Mouse (Mus musculus) thymus, postnatal 4 days (tissue): ENCODE results near the gene Grk6.

Experiments
- DNase-seq: peaks from one replicate; pipeline ENCODE4 v3.0.0; 2021

The Grk6 gene

DNA sequence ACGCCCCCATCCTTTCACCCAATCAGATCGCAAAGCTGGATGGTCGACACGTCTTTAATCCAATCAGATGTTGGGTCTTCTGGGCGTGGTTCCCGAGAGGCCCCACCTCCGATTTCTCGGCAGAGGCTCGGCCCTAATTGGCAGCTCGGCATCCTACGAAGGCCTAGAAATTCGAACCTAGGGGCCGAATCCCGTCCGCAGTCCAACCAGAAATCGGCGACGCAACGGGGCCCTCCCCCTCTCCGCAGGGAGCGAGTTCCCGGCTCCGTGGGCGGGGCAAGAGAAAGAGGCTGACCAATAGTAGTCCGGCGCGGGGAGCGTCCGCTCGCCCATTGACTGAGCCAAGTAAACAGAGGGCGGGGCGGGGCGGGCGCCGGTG lies at the start of gene Grk6:
Gene Grk6 (plus strand): TSS at position 136 of the 379 bp plus-strand sequence.
- peak; percentile 99 for DNase-seq

- no peak for DNase-seq
These were observed 46.8 kb upstream of the Grk6 start, which contains the start of gene Slc34a1 for GRCm38 (mm10) chr13:55398088-55398487. TSS of gene Slc34a1 (plus strand) at chr13:55398187.

DNA sequence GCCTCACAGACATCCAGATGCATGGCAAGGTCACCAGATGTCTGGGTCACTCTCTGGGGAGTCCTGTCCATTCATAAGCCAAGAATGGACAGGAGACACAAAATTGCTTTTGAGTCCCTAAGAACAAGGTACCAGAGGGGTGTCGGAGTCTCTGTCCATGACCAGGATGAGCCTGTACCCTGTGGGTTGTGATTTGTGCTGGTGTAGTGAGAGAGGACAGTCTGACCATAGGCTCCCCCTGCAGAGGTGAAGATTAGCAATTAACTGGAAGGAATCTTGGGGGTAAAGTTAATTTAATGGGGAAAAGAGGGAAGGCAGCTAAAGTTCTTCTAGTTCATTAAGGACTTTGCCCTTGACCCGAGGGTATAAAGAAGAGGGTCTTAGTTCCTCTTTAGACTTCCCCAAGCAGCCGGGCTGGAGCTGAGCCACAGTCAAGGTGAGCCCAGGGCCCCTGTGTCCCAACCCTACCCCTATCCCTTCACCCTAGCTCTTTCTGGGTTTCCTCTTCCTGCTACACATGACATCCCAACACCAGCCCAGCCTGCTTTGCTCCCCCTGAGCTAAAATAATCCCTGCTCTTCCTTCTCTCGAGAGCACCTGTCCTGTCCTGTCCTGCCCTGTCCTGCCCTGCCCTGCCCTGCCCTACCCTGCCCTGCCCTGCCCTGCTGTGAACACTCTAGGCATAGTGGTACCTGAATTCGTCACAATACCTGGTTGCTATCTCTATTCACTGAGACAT lies 45.4 kb upstream of the Grk6 start:
- no peak for DNase-seq

- DNase-seq = no peak
These were observed 44.9 kb upstream of the Grk6 start for GRCm38 (mm10) chr13:55400039-55400346.

- no peak for DNase-seq
These were observed 41.6 kb upstream of the Grk6 start for GRCm38 (mm10) chr13:55403266-55403665.

DNA sequence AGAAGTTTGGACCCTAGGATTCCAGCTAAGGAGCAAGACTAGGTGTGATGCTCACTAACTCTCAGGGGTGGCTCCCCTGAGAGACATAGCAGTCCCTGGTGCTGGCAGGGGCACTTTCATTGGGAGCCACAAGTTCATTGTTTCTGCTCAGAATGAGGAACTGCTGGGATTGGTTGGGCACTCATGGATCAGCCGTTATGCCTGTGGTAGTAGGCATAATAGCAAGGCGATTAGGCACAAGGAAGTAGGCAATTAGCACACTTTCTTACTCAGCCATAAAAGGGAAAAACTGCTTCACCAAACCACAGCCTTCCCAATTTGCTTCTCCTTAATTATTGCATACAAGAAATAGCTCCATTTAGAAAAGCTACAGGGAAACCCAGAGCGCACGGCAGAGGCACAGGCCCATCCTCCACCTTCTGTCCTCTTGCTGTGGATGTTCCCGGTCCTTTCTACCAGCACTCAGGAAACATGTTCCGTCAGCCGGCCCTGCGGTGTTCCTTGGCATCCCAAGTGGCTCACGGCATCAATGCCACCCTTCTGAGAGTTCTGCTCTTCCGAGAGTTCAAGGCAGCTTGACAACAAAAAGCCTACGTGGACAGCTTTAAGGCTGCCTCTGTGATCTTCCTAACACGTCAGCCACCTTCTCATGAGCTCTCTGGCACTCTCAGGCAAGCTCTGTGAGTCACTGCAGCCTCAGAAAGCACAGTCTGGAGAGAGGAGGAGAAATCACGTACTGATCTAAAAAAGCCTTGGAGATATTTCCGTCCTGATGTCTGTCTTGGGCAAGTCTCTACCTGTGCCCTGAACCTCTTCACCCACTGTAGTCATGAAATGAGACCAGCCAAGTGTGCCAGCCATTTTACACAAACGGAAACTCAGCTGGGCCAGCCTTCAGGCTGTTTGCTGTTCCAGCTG lies 40.7 kb upstream of the Grk6 start:
- no peak for DNase-seq

DNA sequence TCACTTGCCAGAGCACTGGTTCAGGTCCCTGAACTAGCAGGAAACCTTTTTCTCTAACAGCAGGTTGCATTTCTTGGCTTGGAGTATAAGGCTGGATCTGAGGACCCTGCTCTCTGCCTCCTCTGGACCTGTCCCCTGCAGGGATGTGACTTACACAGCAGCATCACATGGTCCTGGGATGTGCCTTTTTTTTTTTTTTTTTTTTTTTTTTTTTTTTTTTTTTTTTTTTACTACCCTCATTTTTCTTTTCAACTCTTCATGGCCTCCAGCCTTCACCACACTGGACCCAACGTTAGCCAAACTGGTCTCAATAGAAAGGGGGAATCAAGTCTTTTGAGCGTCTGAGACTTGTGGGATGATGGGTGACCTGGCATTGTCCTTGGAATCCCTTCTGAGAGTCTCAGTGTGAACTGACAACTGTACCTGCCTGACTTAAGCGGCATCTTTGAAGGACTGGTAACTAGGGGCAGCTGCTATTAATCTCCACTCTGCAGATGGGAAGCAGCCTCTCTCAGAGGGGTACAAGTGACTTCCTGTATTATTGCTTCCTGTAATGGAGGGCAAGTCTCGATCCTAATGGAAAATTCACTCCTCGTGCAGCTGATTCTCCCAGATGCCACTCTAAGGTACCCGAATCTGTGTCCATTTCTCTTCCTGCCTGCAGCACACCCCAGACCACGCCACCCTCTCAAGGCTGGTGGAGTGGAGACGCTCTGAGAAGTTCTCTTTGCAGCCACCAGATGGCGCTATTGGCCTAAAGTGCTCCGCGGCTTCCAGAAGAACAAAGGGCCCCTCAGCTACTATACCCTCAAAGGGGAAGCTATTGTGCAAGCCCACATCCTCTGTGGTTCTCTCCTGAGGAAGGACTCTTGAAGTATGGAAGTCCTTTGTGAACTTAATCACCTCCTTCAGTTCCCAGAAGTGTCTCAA lies 39.8 kb upstream of the Grk6 start:
- peak; percentile 93 for DNase-seq

DNA sequence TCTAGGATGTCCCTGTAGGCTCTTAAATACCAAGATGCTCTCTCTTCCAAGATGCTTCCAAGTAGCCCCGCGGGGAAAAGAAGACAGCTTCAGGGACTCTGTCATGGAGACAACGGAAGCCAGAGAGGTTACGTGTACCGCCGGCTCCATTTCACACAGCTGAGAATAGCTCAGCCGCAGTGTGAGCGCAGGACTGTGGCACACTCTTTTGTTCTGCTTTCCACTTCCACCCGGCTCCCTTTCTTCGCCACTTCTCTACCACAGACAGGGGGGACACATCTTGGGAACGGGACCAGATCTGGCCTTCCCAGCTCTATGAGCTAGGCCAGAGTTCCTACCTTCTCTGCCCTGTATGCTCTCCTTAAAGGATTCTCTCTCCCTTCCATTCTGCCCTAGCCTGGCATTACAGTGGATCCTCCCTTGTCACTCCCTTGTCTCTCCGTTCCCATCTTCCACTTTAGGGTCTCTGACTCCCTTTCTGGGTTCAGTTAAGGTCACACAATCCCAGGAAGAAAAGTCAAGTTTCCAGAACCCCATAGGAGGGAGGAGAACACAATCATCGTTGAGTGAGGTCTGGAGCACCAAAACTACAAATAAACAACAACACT lies 39.0 kb upstream of the Grk6 start:
- DNase-seq = peak; percentile 77

GRCm38 (mm10) chr13:55407341-55407740 lies 37.5 kb upstream of the Grk6 start:
- DNase-seq = no peak

DNA sequence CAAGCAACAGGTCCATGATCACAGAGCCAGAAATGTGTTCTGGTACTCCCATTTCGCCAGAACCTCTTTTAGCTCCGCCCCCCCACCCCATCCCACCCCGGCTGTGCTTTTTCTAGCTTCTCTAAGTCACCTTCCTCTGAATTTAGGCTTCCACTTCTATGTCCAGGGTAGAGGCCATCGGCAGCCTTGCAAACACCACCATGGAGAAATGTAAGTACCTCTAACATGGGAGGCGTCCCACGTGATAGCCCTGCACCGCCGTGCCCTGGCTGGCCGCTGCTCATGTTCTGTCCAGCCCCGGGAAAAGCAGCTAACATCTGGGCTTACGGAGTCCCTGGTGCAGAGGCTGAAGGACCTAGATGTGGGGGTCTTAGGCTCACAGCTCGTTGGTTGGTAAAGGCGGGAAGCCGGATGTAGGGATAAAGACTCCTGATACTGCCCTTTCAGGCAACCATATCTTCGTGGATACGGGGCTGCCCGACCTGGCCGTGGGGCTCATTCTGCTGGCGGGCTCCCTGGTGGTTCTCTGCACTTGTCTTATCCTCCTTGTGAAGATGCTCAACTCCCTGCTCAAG lies 36.2 kb upstream of the Grk6 start:
- no peak for DNase-seq

DNA sequence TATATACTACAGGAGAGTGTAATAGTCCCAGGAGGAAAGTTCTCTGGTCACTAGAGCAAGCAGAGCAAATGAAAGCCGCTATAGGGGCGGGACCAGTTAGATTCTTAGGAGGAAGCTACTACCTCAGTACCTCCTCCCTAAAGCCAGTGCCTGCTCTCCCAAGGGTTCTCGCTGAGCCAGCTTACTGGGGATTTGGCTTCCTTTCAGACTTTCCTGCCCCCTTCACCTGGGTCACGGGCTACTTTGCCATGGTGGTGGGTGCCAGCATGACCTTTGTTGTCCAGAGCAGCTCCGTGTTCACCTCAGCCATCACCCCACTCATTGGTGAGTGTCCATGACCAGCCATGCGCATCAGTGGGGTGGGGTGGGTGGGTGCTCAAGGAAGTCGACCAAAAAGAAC lies 33.0 kb upstream of the Grk6 start:
- DNase-seq = no peak

DNA sequence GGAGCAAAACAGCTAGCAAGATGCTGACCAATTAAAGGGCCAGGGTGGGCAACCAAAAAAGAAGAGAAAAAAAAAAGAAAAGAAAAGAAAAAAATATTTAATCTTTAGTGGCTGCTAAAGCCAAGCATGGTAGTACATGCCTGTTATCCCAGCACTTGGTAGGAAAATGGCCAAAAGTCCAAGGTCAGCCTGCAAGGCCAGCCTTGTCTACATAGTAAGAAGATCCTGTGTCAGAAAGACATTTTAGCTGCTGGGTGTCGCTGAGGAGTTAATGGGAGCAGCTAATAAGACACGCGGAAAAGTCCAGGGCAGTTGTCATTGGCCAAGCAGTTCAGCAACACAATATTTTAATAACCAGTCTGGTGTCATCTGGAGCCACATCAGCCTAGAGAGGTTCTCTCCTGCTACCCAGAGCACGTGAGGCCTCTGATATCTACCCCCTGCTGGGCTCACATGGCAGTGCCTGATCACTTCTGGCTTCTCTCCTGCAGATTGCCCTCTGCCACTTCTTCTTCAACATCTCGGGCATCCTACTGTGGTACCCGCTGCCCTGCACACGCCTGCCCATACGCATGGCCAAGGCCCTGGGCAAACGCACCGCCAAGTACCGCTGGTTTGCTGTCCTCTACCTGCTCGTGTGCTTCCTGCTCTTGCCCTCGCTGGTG lies 32.1 kb upstream of the Grk6 start:
- peak; percentile 43 for DNase-seq

- no peak for DNase-seq
These were observed 31.5 kb upstream of the Grk6 start for GRCm38 (mm10) chr13:55413333-55413732.

DNA sequence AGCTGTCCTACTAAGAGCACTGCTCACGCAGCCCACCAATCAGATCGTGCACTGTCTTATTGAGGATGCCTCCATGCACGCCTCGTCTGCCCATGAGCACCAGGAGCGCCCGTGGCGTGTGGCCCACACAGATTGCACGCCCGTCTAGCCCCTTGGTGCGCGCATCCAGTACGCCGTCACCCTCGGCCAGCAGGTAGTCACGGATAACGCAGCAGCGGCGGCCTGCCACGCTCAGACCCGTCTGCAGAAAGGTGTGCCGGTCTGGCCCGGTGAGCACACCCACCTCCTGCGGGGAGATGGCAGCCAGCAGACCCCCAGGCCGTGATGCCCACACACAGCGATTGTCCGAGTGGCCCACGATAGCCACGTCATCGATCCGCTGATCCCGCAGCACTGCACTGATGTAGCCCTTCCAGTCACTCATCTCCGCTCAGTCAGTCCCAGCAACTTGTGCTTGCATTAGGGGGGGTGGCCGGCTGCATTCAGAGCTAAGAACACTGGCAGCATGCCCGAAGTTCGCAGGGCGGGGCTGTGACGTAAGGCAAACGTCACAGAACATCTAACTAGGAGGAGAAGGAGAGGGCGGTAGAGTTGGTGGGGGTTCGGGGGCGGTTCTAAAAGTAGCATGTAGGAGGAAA lies 30.0 kb upstream of the Grk6 start, which contains the start of gene Pfn3:
Gene Pfn3 (minus strand): TSS at position 490 of the 638 bp plus-strand sequence.
- DNase-seq = no peak

GRCm38 (mm10) chr13:55418004-55418403 lies 26.9 kb upstream of the Grk6 start:
- peak; percentile 97 for DNase-seq

DNA sequence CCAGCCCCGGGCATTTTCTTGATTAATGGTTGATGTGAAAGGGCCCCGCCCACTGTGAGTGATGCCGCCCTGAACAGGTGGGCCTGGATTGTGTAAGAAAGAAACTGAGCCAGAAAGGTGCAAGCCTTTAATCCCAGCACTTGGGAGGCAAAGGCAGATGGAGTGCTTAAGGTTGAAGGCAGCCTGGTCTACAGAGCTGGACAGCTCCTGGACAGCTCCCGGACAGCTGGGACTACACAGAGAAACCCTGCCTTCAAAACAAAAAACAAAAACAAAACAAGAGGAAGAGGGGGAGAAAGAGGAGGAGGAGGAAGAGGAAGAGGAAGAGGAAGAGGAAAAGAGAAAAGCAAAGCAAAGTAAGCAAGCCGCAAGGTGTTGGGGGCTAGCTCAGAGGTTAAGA lies 25.7 kb upstream of the Grk6 start:
- DNase-seq = no peak

GRCm38 (mm10) chr13:55420018-55420932 lies 24.6 kb upstream of the Grk6 start:
- peak; percentile 58 for DNase-seq

GRCm38 (mm10) chr13:55420933-55421800 lies 23.7 kb upstream of the Grk6 start:
- peak; percentile 89 for DNase-seq

DNA sequence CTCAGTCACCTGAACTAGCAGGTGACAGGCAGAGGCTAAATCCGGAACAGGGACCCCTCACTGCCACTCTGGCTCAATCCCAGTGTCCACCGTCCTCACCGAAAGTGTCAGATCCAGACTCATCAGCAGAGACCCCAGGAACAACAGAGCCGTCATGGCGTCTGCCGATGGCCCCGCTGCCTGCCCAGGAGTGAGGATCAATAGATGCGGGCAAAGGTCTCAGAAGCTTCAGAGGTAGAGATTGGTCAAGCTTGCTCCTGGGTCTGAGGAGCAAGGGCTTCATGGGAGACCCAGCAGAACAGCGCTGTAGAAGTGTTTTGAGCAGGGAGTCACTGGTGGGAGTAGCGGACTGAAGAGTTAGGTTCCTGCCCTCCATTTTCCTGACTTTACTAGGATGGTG lies 18.3 kb upstream of the Grk6 start, which contains the start of gene F12:
Gene F12 (minus strand): TSS at position 181 of the 400 bp plus-strand sequence.
- no peak for DNase-seq
